In genomic region chr19:3935896-3936850, GRCm38 (mm10) we compare ENCODE assay signal across 8 mouse cellular contexts. TPM values are rescaled to one million over a fixed set of nuclear protein-coding genes. Genes with fewer than 3 reads are reported as not detected.
DNase-seq lines count a peak whose midpoint lies in the region; ATAC-seq and TF ChIP-seq lines count a peak whose summit lies in the region.

No protein-coding gene starts in this region.

- no peaks in the 10 kb centered on the region for H3K9me3 ChIP-seq in heart, embryonic 10.5 days
- H3K9me3 ChIP-seq in lung, postnatal 0 days (ENCODE audit: low read length): no peaks in the 10 kb centered on the region

- peak; percentile 54 for DNase-seq in urinary bladder, postnatal 25 days (ENCODE audit: low spot score)
- DNase-seq in urinary bladder, postnatal 10 days (ENCODE audit: low spot score): no peak
- DNase-seq in embryo, embryonic 10.5 days (ENCODE audit: low spot score): peak; percentile 66
- DNase-seq in heart, embryonic 10.5 days (ENCODE audit: low spot score): no peak
- DNase-seq in kidney, adult 8-10 months: peak; percentile 58 to 72
- peak; percentile 76 for DNase-seq in lung, postnatal 0 days (ENCODE audit: low spot score)
- DNase-seq in frontal cortex, postnatal 10 days (ENCODE audit: low spot score in 2 of 2): no peak

- ATAC-seq in lung, postnatal 0 days: peak; percentile 59
- peak; percentile 52 for ATAC-seq in neutrophil, adult 5-6 weeks (ENCODE audit: extremely low read depth, insufficient number of reproducible peaks, low FRiP score, poor library complexity, severe bottlenecking)

- H3K4me2 ChIP-seq in lung, postnatal 0 days (replicated peaks; ENCODE audit: low read depth, low read length): peak overlapping the region; percentile 92

- peak overlapping the region; percentile 79 for H3K27ac ChIP-seq in heart, embryonic 10.5 days
- H3K27ac ChIP-seq in lung, postnatal 0 days (ENCODE audit: low read length): peak overlapping the region; percentile 47; the same call in 1 of the 2 replicates

- H3K36me3 ChIP-seq in heart, embryonic 10.5 days: no peaks in the 10 kb centered on the region
- H3K36me3 ChIP-seq in lung, postnatal 0 days (ENCODE audit: insufficient read depth, low read length): no peaks in the 10 kb centered on the region

- peaks cover 13% of the 10 kb centered on the region for H3K27me3 ChIP-seq in heart, embryonic 10.5 days (ENCODE audit: insufficient read depth, poor library complexity, severe bottlenecking)
- no peaks in the 10 kb centered on the region for H3K27me3 ChIP-seq in lung, postnatal 0 days (replicated peaks; ENCODE audit: insufficient read depth, low read length)

- H3K4me1 ChIP-seq in heart, embryonic 10.5 days: peaks cover 15% of the 10 kb centered on the region
- peaks cover 6% of the 10 kb centered on the region; the same call in 1 of the 2 replicates for H3K4me1 ChIP-seq in lung, postnatal 0 days (ENCODE audit: insufficient read depth, low read depth, low read length)

- no peak for TF ChIP-seq EP300 in lung, postnatal 0 days (IDR thresholded peaks at IDR 0.05)

- H3K9ac ChIP-seq in lung, postnatal 0 days (replicated peaks; ENCODE audit: low read depth): peak overlapping the region; percentile 51

- peak overlapping the region; percentile 70 for H3K4me3 ChIP-seq in heart, embryonic 10.5 days
- peak overlapping the region; percentile 55 for H3K4me3 ChIP-seq in lung, postnatal 0 days (ENCODE audit: low read depth, low read length)

- 7% methylated on average over 22 of the region's 22 CpGs for WGBS in heart, embryonic 10.5 days
- WGBS in lung, postnatal 0 days: 8% methylated on average over 22 of the region's 22 CpGs

- TF ChIP-seq CTCF in lung, postnatal 0 days (IDR thresholded peaks at IDR 0.05): no peak

RNA-seq across cellular contexts. Expression of gene Unc93b1, which starts 1.2 kb away (rescaled TPM):
- polyA plus RNA-seq in heart, embryonic 10.5 days (2016; fragmentation: Nextera tagmentation; extraction: Ambion mirVana): 4.4 and 5.0 TPM in 2 replicates
- polyA plus RNA-seq in lung, postnatal 0 days (2015; fragmentation: Nextera tagmentation; extraction: Ambion mirVana): 40.0 and 45.5 TPM in 2 replicates
- total RNA-seq in neutrophil, adult 5-6 weeks (2017): 628 and 632 TPM in 2 replicates

RNA-seq across cellular contexts. Expression of gene Aldh3b1, which starts 6.6 kb away (rescaled TPM):
- polyA plus RNA-seq in heart, embryonic 10.5 days (2016; fragmentation: Nextera tagmentation; extraction: Ambion mirVana): 2.1 and 3.0 TPM in 2 replicates
- polyA plus RNA-seq in lung, postnatal 0 days (2015; fragmentation: Nextera tagmentation; extraction: Ambion mirVana): 33.2 and 38.3 TPM in 2 replicates
- total RNA-seq in neutrophil, adult 5-6 weeks (2017): 78.5 and 85.2 TPM in 2 replicates

RNA-seq across cellular contexts. Expression of gene Aldh3b3, which starts 22.3 kb away (rescaled TPM):
- polyA plus RNA-seq in heart, embryonic 10.5 days (2016; fragmentation: Nextera tagmentation; extraction: Ambion mirVana): not detected in 2 replicates
- 0.04 and 0.06 TPM in 2 replicates for polyA plus RNA-seq in lung, postnatal 0 days (2015; fragmentation: Nextera tagmentation; extraction: Ambion mirVana)
- total RNA-seq in neutrophil, adult 5-6 weeks (2017): not detected in 2 replicates

RNA-seq across cellular contexts. Expression of gene Ndufs8, which starts 23.6 kb away (rescaled TPM):
- 323 and 356 TPM in 2 replicates for polyA plus RNA-seq in heart, embryonic 10.5 days (2016; fragmentation: Nextera tagmentation; extraction: Ambion mirVana)
- 203 and 225 TPM in 2 replicates for polyA plus RNA-seq in lung, postnatal 0 days (2015; fragmentation: Nextera tagmentation; extraction: Ambion mirVana)
- total RNA-seq in neutrophil, adult 5-6 weeks (2017): 34.7 and 40.1 TPM in 2 replicates

RNA-seq across cellular contexts. Expression of gene Tcirg1, which starts 29.2 kb away (rescaled TPM):
- 22.5 and 32.2 TPM in 2 replicates for polyA plus RNA-seq in heart, embryonic 10.5 days (2016; fragmentation: Nextera tagmentation; extraction: Ambion mirVana)
- 31.8 and 33.1 TPM in 2 replicates for polyA plus RNA-seq in lung, postnatal 0 days (2015; fragmentation: Nextera tagmentation; extraction: Ambion mirVana)
- 158 and 167 TPM in 2 replicates for total RNA-seq in neutrophil, adult 5-6 weeks (2017)

Comparison
In these comparisons a context has a peak if more than half of its experiments do, and no peak if none do; other contexts are left out.
1. DNase-seq: peak in urinary bladder, postnatal 25 days (single experiment), embryo, embryonic 10.5 days (single experiment), kidney, adult 8-10 months (2 of 2) and lung, postnatal 0 days (single experiment); none in urinary bladder, postnatal 10 days (single experiment), heart, embryonic 10.5 days (single experiment) and frontal cortex, postnatal 10 days (0 of 2).